Mouse (Mus musculus) left cerebral cortex, postnatal 4 days (tissue): ENCODE data around the gene Med12. TPM values are rescaled to one million over a fixed set of nuclear protein-coding genes. Genes with fewer than 3 reads are reported as not detected.

Source experiments
- total RNA-seq, 2 experiments: library from RNA; stranded (reverse); gene quantifications; 2 replicates each; pipeline ENCODE4 v1.2.3; 2021

Gene Med12
- total RNA-seq, 2 experiments from 2014 or later = 41.6 to 42.8 TPM

Other genes with a start within 250 kb of the Med12 start
- under 1 TPM in 1 of 2 experiments, not detected in 1; 0.18 TPM for gene Tex11, start 214.4 kb upstream of the Med12 start, total RNA-seq
- 10 to 100 TPM in 1 of 2 experiments, 1 to 10 TPM in 1; 7.6 to 13.2 TPM for gene Slc7a3, start 188.0 kb upstream of the Med12 start, total RNA-seq
- gene Snx12, start 51.5 kb upstream of the Med12 start, total RNA-seq = 10 to 100 TPM; 83.2 to 83.8 TPM
- 1 to 10 TPM; 7.7 to 9.5 TPM for gene Foxo4, start 19.5 kb upstream of the Med12 start, total RNA-seq
- not detected for gene Gm614, start 10.0 kb upstream of the Med12 start, total RNA-seq
- gene Il2rg, start 5.8 kb upstream of the Med12 start, total RNA-seq = 1 to 10 TPM; 4.0 to 4.9 TPM
- gene Gm20489, start 5.0 kb upstream of the Med12 start, total RNA-seq = not detected
- gene Nlgn3, start 25.1 kb downstream of the Med12 start, total RNA-seq = 100 to 1,000 TPM; 166 to 183 TPM
- 1 to 10 TPM; 2.2 to 2.7 TPM for gene Gjb1, start 102.3 kb downstream of the Med12 start, total RNA-seq
- gene Zmym3, start 146.8 kb downstream of the Med12 start, total RNA-seq = 100 to 1,000 TPM; 195 to 217 TPM
- gene Nono, start 155.3 kb downstream of the Med12 start, total RNA-seq = 100 to 1,000 TPM; 236 to 271 TPM
- gene Itgb1bp2, start 175.1 kb downstream of the Med12 start, total RNA-seq = 1 to 10 TPM; 4.0 to 4.6 TPM